23 mouse cellular contexts compared by ENCODE assay signal in the genomic region with DNA sequence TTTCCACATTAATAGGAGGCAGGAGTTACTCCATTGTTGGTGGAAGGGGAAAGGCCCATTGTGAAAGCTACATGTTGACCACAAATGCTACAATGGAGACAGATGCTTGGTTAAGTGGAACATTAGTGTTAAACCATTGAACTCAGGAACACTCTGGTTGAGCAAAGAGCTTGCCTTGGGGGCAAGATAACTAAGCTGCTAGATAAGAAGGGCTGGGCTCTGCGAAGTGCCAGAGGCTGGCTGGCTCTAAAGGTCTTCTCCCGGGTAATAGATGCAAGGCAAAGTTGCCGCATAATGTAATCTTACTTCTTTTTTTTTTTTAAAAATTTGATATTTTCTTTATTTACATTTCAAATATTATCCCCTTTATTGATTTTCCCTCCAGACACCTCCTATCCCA. TPM values are rescaled to one million over a fixed set of nuclear protein-coding genes. Genes with fewer than 3 reads are reported as not detected.
DNase-seq lines count a peak whose midpoint lies in the region; ATAC-seq and TF ChIP-seq lines count a peak whose summit lies in the region.
"Had no signal": no experiment of that assay in that cellular context is flagged by ENCODE, and none has a peak within 500 bp of the region (broad histone marks: within the 10 kb centered on the region; RNA-seq: fewer than 3 reads in every experiment).

No protein-coding gene starts in this region.

- no peak for TF ChIP-seq RAD21 in MEL (IDR thresholded peaks at IDR 0.05; ENCODE audit: low read depth, low read length)

- no peak overlapping the region for H3K4me3 ChIP-seq in MEL (ENCODE audit: control insufficient read depth in 1 of 2, insufficient read depth in 1 of 2, low read depth in 2 of 2, low read length in 2 of 2)
- no peak overlapping the region for H3K4me3 ChIP-seq in liver, embryonic 11.5 days (ENCODE audit: low read depth, low read length)
- H3K4me3 ChIP-seq in liver, embryonic 15.5 days (replicated peaks) = no peak overlapping the region
- no peak overlapping the region for H3K4me3 ChIP-seq in hindbrain, embryonic 16.5 days (ENCODE audit: low read length)
- H3K4me3 ChIP-seq: embryonic facial prominence, embryonic 13.5 days; forebrain, embryonic 10.5 days; heart, embryonic 12.5 days; hindbrain, embryonic 10.5 days; hindbrain, embryonic 15.5 days had no signal

- peak; percentile 62; the same call in 1 of the 2 replicates for ATAC-seq in liver, embryonic 11.5 days (replicated peaks; ENCODE audit: low FRiP score)
- peak; percentile 68 for ATAC-seq in liver, embryonic 15.5 days (ENCODE audit: insufficient read depth)
- ATAC-seq in hindbrain, embryonic 16.5 days = no peak
- ATAC-seq: forebrain, embryonic 14.5 days; inflammation-experienced regulatory T-cells, adult 6 months had no signal

- 57% methylated on average over 3 of the region's 3 CpGs for WGBS in liver, embryonic 11.5 days
- WGBS in liver, embryonic 15.5 days (ENCODE audit: insufficient replicate concordance) = 35% methylated on average over 3 of the region's 3 CpGs
- 95% methylated on average over 3 of the region's 3 CpGs for WGBS in hindbrain, embryonic 16.5 days

- no peak for TF ChIP-seq POLR2A in MEL (IDR thresholded peaks at IDR 0.05; ENCODE audit: control insufficient read depth in 1 of 2, insufficient read depth in 1 of 2, low read depth in 1 of 2, low read length in 2 of 2, poor library complexity in 1 of 2)

- H3K9ac ChIP-seq in MEL (ENCODE audit: control insufficient read depth, low read depth, low read length, poor library complexity, severe bottlenecking) = no peak overlapping the region
- H3K9ac ChIP-seq in liver, embryonic 11.5 days (ENCODE audit: low read depth, low read length) = no peak overlapping the region
- no peak overlapping the region for H3K9ac ChIP-seq in liver, embryonic 15.5 days
- H3K9ac ChIP-seq in hindbrain, embryonic 16.5 days (ENCODE audit: low read depth, low read length) = no peak overlapping the region
- H3K9ac ChIP-seq: embryonic facial prominence, embryonic 13.5 days; heart, embryonic 12.5 days; hindbrain, embryonic 15.5 days had no signal

- H3K4me2 ChIP-seq in liver, embryonic 11.5 days = no peak overlapping the region
- H3K4me2 ChIP-seq in liver, embryonic 15.5 days = peak overlapping the region; percentile 36
- H3K4me2 ChIP-seq in hindbrain, embryonic 16.5 days (ENCODE audit: low read length) = no peak overlapping the region
- H3K4me2 ChIP-seq: embryonic facial prominence, embryonic 13.5 days; heart, embryonic 12.5 days; hindbrain, embryonic 15.5 days had no signal

- no peak for TF ChIP-seq CTCF in MEL (IDR thresholded peaks at IDR 0.05 in 2 of 3, conservative IDR thresholded peaks at IDR 0.05 in 1 of 3; ENCODE audit: control insufficient read depth in 1 of 3, insufficient read depth in 1 of 3, low read depth in 2 of 3, low read length in 3 of 3, poor library complexity in 1 of 3, severe bottlenecking in 1 of 3)

- peak; percentile 34 for DNase-seq in MEL (ENCODE audit: low read depth, low spot score)
- peak; percentile 19 for DNase-seq in c-Kit-positive CD71-positive TER-119-negative erythroid progenitor cells, embryonic 14.5 days (ENCODE audit: low read depth)
- no peak for DNase-seq in liver, embryonic 11.5 days (ENCODE audit: low spot score)
- no peak for DNase-seq in right cerebral cortex, postnatal 25 days
- DNase-seq in urinary bladder, adult 2 months (ENCODE audit: low spot score) = no peak
- no peak for DNase-seq in ovary, postnatal 14 days (ENCODE audit: low spot score)
- DNase-seq: adrenal gland, adult 8-10 months; adrenal gland, postnatal 36 days; cerebellum, adult 11-12 months; cerebellum, adult 9-10 months; cerebellum, postnatal 25 days; gastrocnemius, postnatal 36 days; heart, adult 11 months had no signal

- H3K27me3 ChIP-seq in MEL (ENCODE audit: control insufficient read depth in 1 of 2, insufficient read depth in 2 of 2, low read length in 2 of 2) = no peaks in the 10 kb centered on the region
- no peaks in the 10 kb centered on the region for H3K27me3 ChIP-seq in liver, embryonic 11.5 days (replicated peaks; ENCODE audit: control insufficient read depth, insufficient read depth, low read length)
- H3K27me3 ChIP-seq in liver, embryonic 15.5 days = peaks cover 9% of the 10 kb centered on the region; the same call in 1 of the 2 replicates
- H3K27me3 ChIP-seq in hindbrain, embryonic 16.5 days (replicated peaks; ENCODE audit: control insufficient read depth, insufficient read depth, low read length) = no peaks in the 10 kb centered on the region
- H3K27me3 ChIP-seq: embryonic facial prominence, embryonic 13.5 days; hindbrain, embryonic 15.5 days had no signal

- peaks cover 0 to 4% of the 10 kb centered on the region in 2 experiments for H3K4me1 ChIP-seq in MEL (ENCODE audit: control insufficient read depth in 1 of 2, insufficient read depth in 2 of 2, low read length in 2 of 2)
- 0 out of 2 replicates have a peak, but pooled peaks cover 3% of the 10 kb centered on the region for H3K4me1 ChIP-seq in liver, embryonic 11.5 days (replicated peaks; ENCODE audit: control insufficient read depth, insufficient read depth, low read length)
- H3K4me1 ChIP-seq in liver, embryonic 15.5 days (replicated peaks) = peaks cover 23% of the 10 kb centered on the region
- H3K4me1 ChIP-seq in hindbrain, embryonic 16.5 days (ENCODE audit: control insufficient read depth, insufficient read depth, low read depth, low read length) = no peaks in the 10 kb centered on the region
- H3K4me1 ChIP-seq: forebrain, embryonic 10.5 days; heart, embryonic 12.5 days; hindbrain, embryonic 10.5 days; hindbrain, embryonic 15.5 days had no signal

- H3K27ac ChIP-seq in MEL (ENCODE audit: control insufficient read depth, low read depth, low read length) = no peak overlapping the region
- H3K27ac ChIP-seq in liver, embryonic 11.5 days (ENCODE audit: low read depth, low read length) = no peak overlapping the region
- H3K27ac ChIP-seq in liver, embryonic 15.5 days (replicated peaks) = no peak overlapping the region
- H3K27ac ChIP-seq in hindbrain, embryonic 16.5 days (ENCODE audit: low read depth, low read length) = no peak overlapping the region
- H3K27ac ChIP-seq: embryonic facial prominence, embryonic 13.5 days; forebrain, embryonic 10.5 days; hindbrain, embryonic 10.5 days; hindbrain, embryonic 15.5 days had no signal

- peaks cover 0 to 6% of the 10 kb centered on the region in 2 experiments; a peak in 2 of 4 replicates for H3K36me3 ChIP-seq in MEL (ENCODE audit: control insufficient read depth in 1 of 2, insufficient read depth in 2 of 2, low read length in 2 of 2)
- no peaks in the 10 kb centered on the region for H3K36me3 ChIP-seq in liver, embryonic 11.5 days (ENCODE audit: control insufficient read depth, insufficient read depth, low read length)
- H3K36me3 ChIP-seq in liver, embryonic 15.5 days (replicated peaks) = no peaks in the 10 kb centered on the region
- no peaks in the 10 kb centered on the region for H3K36me3 ChIP-seq in hindbrain, embryonic 16.5 days (ENCODE audit: control insufficient read depth, insufficient read depth, low read length)
- H3K36me3 ChIP-seq: embryonic facial prominence, embryonic 13.5 days; forebrain, embryonic 10.5 days; heart, embryonic 12.5 days; hindbrain, embryonic 10.5 days; hindbrain, embryonic 15.5 days had no signal

- TF ChIP-seq EP300 in MEL (IDR thresholded peaks at IDR 0.05; ENCODE audit: low read depth in 1 of 2, low read length in 2 of 2) = 0 out of 4 replicates have a peak, but pooled peaks of 1 of the 2 experiments have one; percentile 25

- no peaks in the 10 kb centered on the region for H3K79me2 ChIP-seq in MEL (ENCODE audit: control insufficient read depth, insufficient read depth, low read length, poor library complexity)

- no peaks in the 10 kb centered on the region for H3K9me3 ChIP-seq in MEL (replicated peaks; ENCODE audit: insufficient read depth, low read length)
- H3K9me3 ChIP-seq in liver, embryonic 11.5 days (ENCODE audit: control insufficient read depth, low read length) = no peaks in the 10 kb centered on the region
- H3K9me3 ChIP-seq in liver, embryonic 15.5 days (replicated peaks) = no peaks in the 10 kb centered on the region
- no peaks in the 10 kb centered on the region for H3K9me3 ChIP-seq in hindbrain, embryonic 16.5 days (ENCODE audit: control insufficient read depth, low read length)
- H3K9me3 ChIP-seq: forebrain, embryonic 10.5 days; heart, embryonic 12.5 days; hindbrain, embryonic 10.5 days; hindbrain, embryonic 15.5 days had no signal

TF ChIP-seq in MEL, 35 proteins besides CTCF, POLR2A, EP300 and RAD21 (continues in another document):
- TF ChIP-seq E2F4 (IDR thresholded peaks at IDR 0.05; ENCODE audit: borderline replicate concordance, low read depth, low read length) (no peak), USF2 (IDR thresholded peaks at IDR 0.05; ENCODE audit: borderline replicate concordance in 1 of 2, insufficient read depth in 1 of 2, low read depth in 1 of 2, low read length in 2 of 2) (no peak)

RNA-seq across cellular contexts. Expression of a gene that starts 20.8 kb away (rescaled TPM):
- total RNA-seq in MEL (2012; rRNA removed) = 0.23 and 0.29 TPM in 2 replicates
- polyA plus RNA-seq in MEL (2012; ENCODE audit: insufficient read depth in 1 of 2, insufficient read length in 2 of 2, low read depth in 1 of 2, low replicate concordance in 2 of 2, missing spikeins in 1 of 2) = under 1 TPM in 1 of 2 experiments, not detected in 1; 0.21 TPM
- polyA plus RNA-seq in liver, embryonic 11.5 days (2014; fragmentation: Nextera tagmentation; extraction: Ambion mirVana) = 1.4 and 2.2 TPM in 2 replicates
- polyA plus RNA-seq in liver, embryonic 15.5 days (2015; fragmentation: Nextera tagmentation; extraction: Ambion mirVana) = 1.1 and 1.3 TPM in 2 replicates
- polyA plus RNA-seq in urinary bladder, adult 2 months (2012; rRNA removed) = 0.44 and 0.68 TPM in 2 replicates
- 0.95 and 1.3 TPM in 2 replicates for polyA plus RNA-seq in hindbrain, embryonic 16.5 days (2015; fragmentation: Nextera tagmentation; extraction: Ambion mirVana)
- total RNA-seq: gastrocnemius, adult 8-10 months; gastrocnemius, postnatal 36 days had no signal

RNA-seq across cellular contexts. Expression of a gene that starts 20.9 kb away (rescaled TPM):
- total RNA-seq in MEL (2012; rRNA removed) = 33.4 and 45.1 TPM in 2 replicates
- 100 to 1,000 TPM in 1 of 2 experiments, 10 to 100 TPM in 1; 83.2 to 199 TPM for polyA plus RNA-seq in MEL (2012; ENCODE audit: insufficient read depth in 1 of 2, insufficient read length in 2 of 2, low read depth in 1 of 2, low replicate concordance in 2 of 2, missing spikeins in 1 of 2)
- 67.8 and 69.4 TPM in 2 replicates for polyA plus RNA-seq in liver, embryonic 11.5 days (2014; fragmentation: Nextera tagmentation; extraction: Ambion mirVana)
- 33.1 and 34.9 TPM in 2 replicates for polyA plus RNA-seq in liver, embryonic 15.5 days (2015; fragmentation: Nextera tagmentation; extraction: Ambion mirVana)
- polyA plus RNA-seq in urinary bladder, adult 2 months (2012; rRNA removed) = 65.0 and 103 TPM in 2 replicates
- 118 and 125 TPM in 2 replicates for polyA plus RNA-seq in hindbrain, embryonic 16.5 days (2015; fragmentation: Nextera tagmentation; extraction: Ambion mirVana)

RNA-seq across cellular contexts. Expression of a gene that starts 39.9 kb away (rescaled TPM):
- total RNA-seq in MEL (2012; rRNA removed) = 1.0 and 4.6 TPM in 2 replicates
- 1 to 10 TPM in 1 of 2 experiments, not detected in 1; 3.7 TPM for polyA plus RNA-seq in MEL (2012; ENCODE audit: insufficient read depth in 1 of 2, insufficient read length in 2 of 2, low read depth in 1 of 2, low replicate concordance in 2 of 2, missing spikeins in 1 of 2)
- polyA plus RNA-seq in liver, embryonic 11.5 days (2014; fragmentation: Nextera tagmentation; extraction: Ambion mirVana) = 18.0 and 21.2 TPM in 2 replicates
- polyA plus RNA-seq in liver, embryonic 15.5 days (2015; fragmentation: Nextera tagmentation; extraction: Ambion mirVana) = 22.0 and 23.9 TPM in 2 replicates
- polyA plus RNA-seq in urinary bladder, adult 2 months (2012; rRNA removed) = 19.8 and 21.4 TPM in 2 replicates
- 63.3 and 66.6 TPM in 2 replicates for polyA plus RNA-seq in hindbrain, embryonic 16.5 days (2015; fragmentation: Nextera tagmentation; extraction: Ambion mirVana)

Comparison
In these comparisons a context has a peak if more than half of its experiments do, and no peak if none do; other contexts are left out.
1. DNase-seq: peak in MEL (single experiment) and c-Kit-positive CD71-positive TER-119-negative erythroid progenitor cells, embryonic 14.5 days (single experiment); none in liver, embryonic 11.5 days (single experiment), right cerebral cortex, postnatal 25 days (single experiment), urinary bladder, adult 2 months (single experiment) and ovary, postnatal 14 days (single experiment).